Mouse (Mus musculus) brain, adult 10 weeks (tissue): ENCODE data around the gene Tyr. TPM values are rescaled to one million over a fixed set of nuclear protein-coding genes. Genes with fewer than 3 reads are reported as not detected.

Experiments used
- polyA plus RNA-seq: library from polyadenylated mRNA; stranded (reverse); fragments of 350-450 nt; fragmentation: Illumina TruSeq; extraction: RNeasy Lipid Tissue Mini Kit (QIAGEN cat#74804); gene quantifications from one replicate; pipeline ENCODE4 v1.2.3, GENCODE M21; 2015; ENCODE audit warnings: low read depth, low replicate concordance

Tyr gene
- not detected for polyA plus RNA-seq

GRCm38 (mm10) chr7:87493412-87493811, at the start of gene Tyr:
Tyr (minus strand) TSS chr7:87493512.

Other genes starting within 250 kb of the Tyr start
- gene Nox4, start 247.4 kb downstream of the Tyr start, polyA plus RNA-seq: 0.22 TPM
- 75.7 TPM for gene Grm5, start 90.7 kb upstream of the Tyr start, polyA plus RNA-seq